Mouse (Mus musculus): ENCODE results near the gene Ndufb4.

DNA sequence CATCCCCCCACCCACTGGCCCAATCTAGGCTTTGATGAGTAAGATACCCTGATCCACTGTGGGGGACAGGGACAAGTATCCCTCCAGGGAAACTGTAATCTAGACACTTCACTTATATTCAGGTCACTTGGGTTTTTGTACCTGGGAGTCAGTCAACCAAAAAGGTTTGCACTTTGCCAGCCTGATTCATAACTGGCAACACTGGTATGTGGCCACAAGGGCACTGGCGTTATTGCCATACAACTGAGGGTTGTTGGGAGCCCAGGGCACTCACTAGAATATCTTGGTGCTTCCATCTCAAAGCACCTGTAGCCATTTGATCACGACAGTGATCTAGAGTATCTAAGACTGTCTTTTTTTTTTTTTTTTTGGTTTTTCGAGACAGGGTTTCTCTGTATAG lies 8.5 kb downstream of the Ndufb4 start:
- no peak for TF ChIP-seq CTCF (IDR thresholded peaks at IDR 0.05; ENCODE audit: borderline replicate concordance, insufficient read depth, low read depth, low read length)
- no peak for TF ChIP-seq POLR2A (IDR thresholded peaks at IDR 0.05; ENCODE audit: borderline replicate concordance, insufficient read depth, low read length)
